Mouse (Mus musculus) layer of hippocampus, adult 18-20 months (tissue): ENCODE data around the gene Gm14435. TPM values are rescaled to one million over a fixed set of nuclear protein-coding genes. Genes with fewer than 3 reads are reported as not detected.
"Not testable (repeated sequence)": the region's sequence is repeated elsewhere in the genome, so short reads cannot be mapped to it uniquely, and the experiment has no call there.

Source experiments
- DNase-seq, 2 experiments: peaks; one replicate each; pipeline ENCODE4 v3.0.0; 2022; ENCODE audit warnings: low spot score in 2 of 2
- long read RNA-seq: library from polyadenylated mRNA; stranded (forward); transcript quantifications from one replicate; pipeline ENCODE4 v2.0.0, GENCODE M21; 2021
- total RNA-seq, 2 experiments: library from RNA; stranded (reverse); gene quantifications; 2 replicates each; pipeline ENCODE4 v1.2.3; 2021

The Gm14435 gene
- 10 to 100 TPM; 25.3 to 25.7 TPM for total RNA-seq
- long read RNA-seq, transcript Gm14435-202 (3 exons, 1,127 nt) = major isoform, 8 of 9 reads
- long read RNA-seq, partial matches to known transcripts = 0 of 9 reads
- long read RNA-seq, other reads (novel, unspliced or antisense) = 1 of 9 reads

GRCm38 (mm10) chr2:176423294-176423693 lies at the start of gene Gm14435:
TSS of gene Gm14435 (plus strand) at chr2:176423594.
- DNase-seq = not testable (repeated sequence)

Other genes starting within 250 kb of the Gm14435 start
- 1 to 10 TPM; 3.8 to 7.2 TPM for gene 2210418O10Rik, start 197.0 kb upstream of the Gm14435 start, total RNA-seq
- not detected for gene Gm11009, start 104.1 kb upstream of the Gm14435 start, total RNA-seq
- gene Gm14434, start 63.2 kb downstream of the Gm14435 start, total RNA-seq = not detected
- not detected for gene Zfp967, start 97.5 kb downstream of the Gm14435 start, total RNA-seq
- gene Gm14308, start 212.8 kb downstream of the Gm14435 start, total RNA-seq = 10 to 100 TPM in 1 of 2 experiments, 1 to 10 TPM in 1; 6.9 to 14.5 TPM
- 10 to 100 TPM; 13.0 to 15.0 TPM for gene Zfp973, start 246.9 kb downstream of the Gm14435 start, total RNA-seq